Mouse (Mus musculus): ENCODE results near the gene Gipc2. TPM values are rescaled to one million over a fixed set of nuclear protein-coding genes. Genes with fewer than 3 reads are reported as not detected.
A peak's percentile ranks its signal among the peaks of the same experiment; 100 is the strongest.

Gipc2 gene
- polyA plus RNA-seq, 1 experiment from 2014 or later: 4.6 TPM

- Histone ChIP-seq H3K27ac (replicated peaks; ENCODE audit: low read depth, low read length) (peak overlapping the region; percentile 90), H3K4me2 (ENCODE audit: low read depth, low read length) (peak overlapping the region; percentile 63), H3K9me3 (ENCODE audit: control insufficient read depth, low read length) (no peaks in the 10 kb centered on the region), H3K9ac (ENCODE audit: low read depth, low read length) (peak overlapping the region; percentile 73), H3K36me3 (ENCODE audit: control insufficient read depth, insufficient read depth, low read length) (no peaks in the 10 kb centered on the region), H3K4me1 (ENCODE audit: control insufficient read depth, insufficient read depth, low read length) (peaks cover 11% of the 10 kb centered on the region), H3K27me3 (replicated peaks; ENCODE audit: control insufficient read depth, insufficient read depth, low read length) (no peaks in the 10 kb centered on the region), H3K4me3 (ENCODE audit: low read depth, low read length) (peak overlapping the region; percentile 56)
- ATAC-seq (ENCODE audit: low read depth): peak; percentile 99
- peak; percentile 98 for DNase-seq (ENCODE audit: low spot score)
- WGBS: 1% methylated on average over 17 of the region's 17 CpGs
Observed at GRCm38 (mm10) chr3:152193635-152194097, 27.6 kb upstream of the Gipc2 start.

- Histone ChIP-seq H3K36me3 (ENCODE audit: control insufficient read depth, insufficient read depth, low read length) (no peaks in the 10 kb centered on the region), H3K4me1 (ENCODE audit: control insufficient read depth, insufficient read depth, low read length) (peaks cover 11% of the 10 kb centered on the region), H3K4me2 (ENCODE audit: low read depth, low read length) (peak overlapping the region; percentile 63), H3K9ac (ENCODE audit: low read depth, low read length) (peak overlapping the region; percentile 73), H3K4me3 (ENCODE audit: low read depth, low read length) (peak overlapping the region; percentile 56), H3K27me3 (replicated peaks; ENCODE audit: control insufficient read depth, insufficient read depth, low read length) (no peaks in the 10 kb centered on the region), H3K27ac (replicated peaks; ENCODE audit: low read depth, low read length) (peak overlapping the region; percentile 90), H3K9me3 (ENCODE audit: control insufficient read depth, low read length) (no peaks in the 10 kb centered on the region)
- no peak for ATAC-seq (ENCODE audit: low read depth)
- 1% methylated on average over 7 of the region's 7 CpGs for WGBS
- no peak for DNase-seq (ENCODE audit: low spot score)
Observed at GRCm38 (mm10) chr3:152193177-152193576, 27.1 kb upstream of the Gipc2 start.

- ATAC-seq (ENCODE audit: low read depth) (no peak), DNase-seq (ENCODE audit: low spot score) (peak; percentile 89)
- Histone ChIP-seq H3K9ac (ENCODE audit: low read depth, low read length) (peak overlapping the region; percentile 63), H3K36me3 (ENCODE audit: control insufficient read depth, insufficient read depth, low read length) (no peaks in the 10 kb centered on the region), H3K4me2 (ENCODE audit: low read depth, low read length) (peak overlapping the region; percentile 73), H3K4me1 (ENCODE audit: control insufficient read depth, insufficient read depth, low read length) (peaks cover 11% of the 10 kb centered on the region), H3K27ac (replicated peaks; ENCODE audit: low read depth, low read length) (peak overlapping the region; percentile 86), H3K9me3 (ENCODE audit: control insufficient read depth, low read length) (no peaks in the 10 kb centered on the region), H3K4me3 (ENCODE audit: low read depth, low read length) (peak overlapping the region; percentile 56), H3K27me3 (replicated peaks; ENCODE audit: control insufficient read depth, insufficient read depth, low read length) (no peaks in the 10 kb centered on the region)
- 16% methylated on average over 9 of the region's 11 CpGs for WGBS
Observed at GRCm38 (mm10) chr3:152192238-152192931, 26.4 kb upstream of the Gipc2 start.

GRCm38 (mm10) chr3:152191791-152192237, 25.8 kb upstream of the Gipc2 start:
- Histone ChIP-seq H3K36me3 (ENCODE audit: control insufficient read depth, insufficient read depth, low read length) (0 out of 2 replicates have a peak, but pooled peaks cover under 1% of the 10 kb centered on the region), H3K27me3 (replicated peaks; ENCODE audit: control insufficient read depth, insufficient read depth, low read length) (no peaks in the 10 kb centered on the region), H3K4me3 (ENCODE audit: low read depth, low read length) (peak overlapping the region; percentile 56), H3K4me2 (ENCODE audit: low read depth, low read length) (peak overlapping the region; percentile 73), H3K4me1 (ENCODE audit: control insufficient read depth, insufficient read depth, low read length) (peaks cover 11% of the 10 kb centered on the region), H3K27ac (replicated peaks; ENCODE audit: low read depth, low read length) (peak overlapping the region; percentile 86), H3K9ac (ENCODE audit: low read depth, low read length) (peak overlapping the region; percentile 63), H3K9me3 (ENCODE audit: control insufficient read depth, low read length) (no peaks in the 10 kb centered on the region)
- peak; percentile 58 for DNase-seq (ENCODE audit: low spot score)
- 0 out of 2 replicates have a peak, but pooled peaks have one; percentile 7 for ATAC-seq (ENCODE audit: low read depth)
- WGBS: 7% methylated on average over 6 of the region's 6 CpGs

GRCm38 (mm10) chr3:152190679-152191477, 24.8 kb upstream of the Gipc2 start:
- H3K4me1 ChIP-seq (ENCODE audit: control insufficient read depth, insufficient read depth, low read length): peaks cover 11% of the 10 kb centered on the region
- peak; percentile 17 for DNase-seq (ENCODE audit: low spot score)
- H3K4me2 ChIP-seq (ENCODE audit: low read depth, low read length): peak overlapping the region; percentile 73
- 71% methylated on average over 9 of the region's 9 CpGs for WGBS
- H3K4me3 ChIP-seq (ENCODE audit: low read depth, low read length): peak overlapping the region; percentile 28
- no peak for ATAC-seq (ENCODE audit: low read depth)
- no peaks in the 10 kb centered on the region for H3K27me3 ChIP-seq (replicated peaks; ENCODE audit: control insufficient read depth, insufficient read depth, low read length)
- H3K9me3 ChIP-seq (ENCODE audit: control insufficient read depth, low read length): no peaks in the 10 kb centered on the region
- peak overlapping the region; percentile 61 for H3K9ac ChIP-seq (ENCODE audit: low read depth, low read length)
- H3K27ac ChIP-seq (replicated peaks; ENCODE audit: low read depth, low read length): peak overlapping the region; percentile 52
- H3K36me3 ChIP-seq (ENCODE audit: control insufficient read depth, insufficient read depth, low read length): peaks cover 10% of the 10 kb centered on the region; the same call in 1 of the 2 replicates

GRCm38 (mm10) chr3:152189306-152189705, 23.3 kb upstream of the Gipc2 start:
- Histone ChIP-seq H3K4me2 (ENCODE audit: low read depth, low read length) (peak overlapping the region; percentile 26; the same call in 1 of the 2 replicates), H3K36me3 (ENCODE audit: control insufficient read depth, insufficient read depth, low read length) (peaks cover 21% of the 10 kb centered on the region; the same call in 1 of the 2 replicates), H3K27ac (replicated peaks; ENCODE audit: low read depth, low read length) (no peak overlapping the region), H3K9ac (ENCODE audit: low read depth, low read length) (no peak overlapping the region), H3K27me3 (replicated peaks; ENCODE audit: control insufficient read depth, insufficient read depth, low read length) (no peaks in the 10 kb centered on the region), H3K4me3 (ENCODE audit: low read depth, low read length) (no peak overlapping the region), H3K9me3 (ENCODE audit: control insufficient read depth, low read length) (no peaks in the 10 kb centered on the region), H3K4me1 (ENCODE audit: control insufficient read depth, insufficient read depth, low read length) (peaks cover 11% of the 10 kb centered on the region)
- WGBS: 55% methylated on average over 4 of the region's 4 CpGs
- no peak for ATAC-seq (ENCODE audit: low read depth)
- no peak for DNase-seq (ENCODE audit: low spot score)

GRCm38 (mm10) chr3:152186106-152186505, 20.1 kb upstream of the Gipc2 start:
- Histone ChIP-seq H3K4me3 (ENCODE audit: low read depth, low read length) (no peak overlapping the region), H3K4me1 (ENCODE audit: control insufficient read depth, insufficient read depth, low read length) (peaks cover 3% of the 10 kb centered on the region), H3K9ac (ENCODE audit: low read depth, low read length) (no peak overlapping the region), H3K36me3 (ENCODE audit: control insufficient read depth, insufficient read depth, low read length) (peaks cover 27% of the 10 kb centered on the region; the same call in 1 of the 2 replicates), H3K27ac (replicated peaks; ENCODE audit: low read depth, low read length) (no peak overlapping the region), H3K4me2 (ENCODE audit: low read depth, low read length) (no peak overlapping the region), H3K27me3 (replicated peaks; ENCODE audit: control insufficient read depth, insufficient read depth, low read length) (no peaks in the 10 kb centered on the region), H3K9me3 (ENCODE audit: control insufficient read depth, low read length) (no peaks in the 10 kb centered on the region)
- ATAC-seq (ENCODE audit: low read depth) (no peak), DNase-seq (ENCODE audit: low spot score) (no peak)
- WGBS: 70% methylated on average over 6 of the region's 6 CpGs

GRCm38 (mm10) chr3:152183522-152183921, 17.5 kb upstream of the Gipc2 start:
- H3K36me3 ChIP-seq (ENCODE audit: control insufficient read depth, insufficient read depth, low read length): peaks cover 27% of the 10 kb centered on the region; the same call in 1 of the 2 replicates
- ATAC-seq (ENCODE audit: low read depth) (no peak), DNase-seq (ENCODE audit: low spot score) (no peak)
- H3K4me3 ChIP-seq (ENCODE audit: low read depth, low read length): no peak overlapping the region
- no peaks in the 10 kb centered on the region for H3K9me3 ChIP-seq (ENCODE audit: control insufficient read depth, low read length)
- no peaks in the 10 kb centered on the region for H3K4me1 ChIP-seq (ENCODE audit: control insufficient read depth, insufficient read depth, low read length)
- 82% methylated on average over 9 of the region's 9 CpGs for WGBS
- no peak overlapping the region for H3K27ac ChIP-seq (replicated peaks; ENCODE audit: low read depth, low read length)
- no peak overlapping the region for H3K4me2 ChIP-seq (ENCODE audit: low read depth, low read length)
- H3K27me3 ChIP-seq (replicated peaks; ENCODE audit: control insufficient read depth, insufficient read depth, low read length): no peaks in the 10 kb centered on the region
- no peak overlapping the region for H3K9ac ChIP-seq (ENCODE audit: low read depth, low read length)

Data from embryonic facial prominence, embryonic 14.5 days (tissue).